Mouse (Mus musculus) frontal cortex, adult 2 months (tissue): Measurements from ENCODE around the gene BC035044. TPM values are rescaled to one million over a fixed set of nuclear protein-coding genes. Genes with fewer than 3 reads are reported as not detected.
A peak's percentile ranks its signal among the peaks of the same experiment; 100 is the strongest.
"Not testable (repeated sequence)": the region's sequence is repeated elsewhere in the genome, so short reads cannot be mapped to it uniquely, and the experiment has no call there.

ENCODE experiments used
- DNase-seq, 2 experiments: peaks; one replicate each; pipeline ENCODE4 v3.0.0; 2022; ENCODE audit warnings: low spot score in 1 of 2; ENCODE audit errors: extremely low spot score in 1 of 2
- polyA plus RNA-seq: library from polyadenylated mRNA; depleted of rRNA; stranded (reverse); fragments of >200 nt; gene quantifications from 2 replicates; pipeline ENCODE4 v1.2.3, GENCODE M21; 2012

BC035044 gene
- polyA plus RNA-seq, 1 experiment = 2.0 TPM

DNA sequence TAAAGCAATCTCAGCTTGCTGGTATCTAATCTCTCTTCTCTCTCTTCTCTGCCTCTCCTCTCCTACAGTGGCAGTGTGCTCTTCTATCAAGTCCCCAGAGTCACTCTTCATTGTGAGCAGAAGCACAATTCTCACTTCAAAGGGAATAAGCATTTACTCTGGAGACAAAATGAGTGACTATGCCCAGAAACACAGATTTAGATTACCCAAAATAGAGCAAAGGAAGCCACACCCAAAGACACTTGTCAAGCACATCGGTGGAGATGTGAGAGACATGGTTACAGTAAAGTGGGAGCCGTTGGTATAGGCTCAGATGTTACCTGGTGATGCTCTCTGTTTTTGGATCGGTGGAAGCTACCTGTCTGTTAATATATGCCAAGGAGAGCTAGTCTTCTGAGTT, 38.2 kb downstream of the BC035044 start:
- DNase-seq = no peak

GRCm38 (mm10) chr6:128851151-128851550, 39.8 kb downstream of the BC035044 start:
- DNase-seq = no peak

GRCm38 (mm10) chr6:128850671-128851070, 40.3 kb downstream of the BC035044 start:
- no peak for DNase-seq

- DNase-seq = peak in 1 of 2 experiments; percentile 60
Observed at GRCm38 (mm10) chr6:128849902-128850301, 41.0 kb downstream of the BC035044 start.

DNA sequence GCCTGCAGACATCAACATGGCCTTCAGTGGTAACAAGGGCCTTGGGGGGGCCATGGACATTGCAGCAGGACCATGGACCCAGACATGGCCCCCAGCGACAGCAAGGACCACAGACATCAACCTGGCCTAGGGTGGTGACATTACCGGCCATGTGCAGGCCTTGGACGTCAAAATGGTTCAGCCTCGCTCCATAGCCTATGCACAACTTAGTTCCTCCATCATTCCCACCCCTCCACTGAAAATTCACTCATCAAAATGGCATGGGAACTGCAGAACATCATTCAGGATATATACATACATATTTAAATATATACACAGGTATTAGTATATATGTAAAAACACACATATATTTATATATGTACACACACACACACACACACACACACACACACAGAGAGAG, 43.5 kb downstream of the BC035044 start:
- DNase-seq = no peak

DNA sequence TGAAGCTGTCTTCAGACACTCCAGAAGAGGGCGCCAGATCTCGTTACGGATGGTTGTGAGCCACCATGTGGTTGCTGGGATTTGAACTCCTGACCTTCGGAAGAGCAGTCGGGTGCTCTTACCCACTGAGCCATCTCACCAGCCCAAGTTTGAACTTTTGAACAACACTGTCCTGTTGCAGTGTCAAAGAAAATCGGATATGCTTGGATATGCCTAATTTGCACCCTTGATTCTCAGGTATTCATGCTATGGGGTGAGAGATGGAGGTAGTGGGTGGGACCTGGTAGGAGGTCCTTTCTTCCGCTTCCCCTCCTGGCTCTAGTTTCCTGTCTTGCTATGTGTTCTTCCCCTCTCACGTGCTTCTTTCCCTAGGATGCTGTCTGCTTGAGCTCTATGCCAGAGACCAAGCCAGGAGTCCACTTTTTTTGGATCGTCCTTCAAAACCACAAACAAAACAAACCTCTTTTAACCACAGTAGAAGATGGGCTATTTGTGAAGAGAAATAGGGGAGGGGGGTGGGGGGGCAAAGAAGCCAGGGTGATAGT, 44.9 kb downstream of the BC035044 start:
- DNase-seq = no peak

DNA sequence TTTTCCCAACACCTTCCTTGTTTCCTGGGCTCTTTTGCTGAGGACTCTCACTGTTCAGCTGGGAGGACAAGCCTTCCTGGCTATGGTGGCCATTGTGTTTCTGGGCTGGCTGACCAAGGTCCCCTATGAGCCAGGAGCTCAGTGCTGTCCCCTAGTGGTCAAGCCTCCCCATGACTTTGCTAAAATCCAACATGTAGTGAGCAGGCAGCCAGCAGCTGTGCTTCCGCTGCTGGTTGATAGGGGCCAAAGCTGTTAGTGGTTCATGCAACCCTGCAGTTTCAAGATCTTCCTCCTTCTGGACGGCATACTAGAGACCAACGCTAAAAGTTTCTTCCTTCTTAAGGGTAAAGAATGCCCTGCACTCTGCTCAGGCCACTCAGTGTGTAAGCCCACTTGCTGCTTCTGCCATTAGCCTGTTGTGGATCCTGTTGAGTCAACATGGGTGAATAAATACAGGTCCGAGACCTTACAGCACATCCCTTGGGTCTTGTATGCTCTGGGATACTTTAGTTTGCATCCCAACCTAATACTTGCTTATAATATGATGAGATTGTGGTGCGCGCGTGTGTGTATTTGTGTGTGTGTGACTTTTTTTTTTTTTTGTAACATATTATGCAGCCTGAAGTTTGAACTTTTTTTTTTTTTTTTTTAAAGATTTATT, 45.5 kb downstream of the BC035044 start:
- DNase-seq = peak; percentile 68 to 87

- DNase-seq = no peak
Observed at GRCm38 (mm10) chr6:128844586-128845080, 46.3 kb downstream of the BC035044 start.

- DNase-seq = peak in 1 of 2 experiments; percentile 53
Observed at GRCm38 (mm10) chr6:128844131-128844530, 46.8 kb downstream of the BC035044 start.

- no peak for DNase-seq
Observed at GRCm38 (mm10) chr6:128843479-128843992, 47.4 kb downstream of the BC035044 start.

DNA sequence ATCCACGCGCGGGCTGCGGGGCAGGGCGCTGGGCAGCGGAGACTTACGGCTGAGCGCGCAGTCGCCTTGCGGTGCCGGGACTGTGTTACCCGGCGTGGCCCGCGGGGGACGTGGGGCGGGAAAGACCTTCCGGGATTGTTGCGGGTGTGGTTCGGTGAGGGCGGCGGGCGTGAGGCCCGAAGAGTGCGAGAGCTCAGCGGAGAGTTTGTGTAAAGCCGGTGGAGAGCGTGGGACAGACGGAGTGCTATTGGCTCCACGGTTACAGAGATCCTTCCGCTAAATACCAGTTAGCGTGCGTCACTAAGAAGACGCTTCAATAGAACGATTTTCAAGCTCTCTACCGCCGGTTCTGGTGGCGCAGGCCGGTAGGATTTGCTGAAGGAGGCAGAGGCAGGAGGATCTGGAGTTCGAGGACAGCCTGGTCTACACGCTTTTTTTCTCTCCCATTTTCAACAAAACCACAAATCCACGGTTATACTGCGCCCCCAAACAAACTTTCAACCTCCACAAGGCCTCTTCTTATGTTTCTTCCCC, 47.9 kb downstream of the BC035044 start:
- DNase-seq = peak; percentile 89 to 98

DNA sequence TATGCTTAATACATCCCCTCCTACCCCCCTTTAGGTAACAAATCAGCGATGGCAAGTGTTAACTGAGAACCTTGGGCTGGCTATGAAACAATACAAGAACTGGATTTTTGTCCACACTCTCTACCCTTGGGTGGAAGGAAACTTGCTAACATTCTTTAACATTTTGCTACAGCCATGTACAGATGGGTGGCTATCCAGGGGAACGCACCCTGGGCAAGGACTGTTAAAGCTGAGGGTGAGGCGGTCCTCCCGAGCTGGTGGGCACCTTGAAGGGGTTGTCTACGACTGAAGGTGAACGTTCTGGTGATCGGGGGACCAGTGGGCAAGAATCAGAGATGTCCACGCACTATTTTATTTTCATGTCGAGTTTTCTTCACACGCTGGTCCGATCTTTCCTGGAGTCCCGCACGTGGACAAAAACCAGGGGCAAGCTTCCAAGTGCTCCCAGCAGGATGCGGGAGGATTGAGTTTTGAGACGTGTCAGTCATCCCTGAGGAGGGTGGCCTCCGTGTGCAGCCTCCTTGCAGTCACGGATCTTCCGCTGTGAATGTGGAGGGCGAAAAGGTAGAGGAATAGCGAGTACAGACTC, 48.5 kb downstream of the BC035044 start:
- DNase-seq = peak in 1 of 2 experiments; percentile 46

GRCm38 (mm10) chr6:128841327-128842089, 49.4 kb downstream of the BC035044 start:
- no peak for DNase-seq

- DNase-seq = not testable (repeated sequence)
Observed at GRCm38 (mm10) chr6:128840669-128841068, 50.3 kb downstream of the BC035044 start.

GRCm38 (mm10) chr6:128839921-128840320, 51.0 kb downstream of the BC035044 start:
- DNase-seq = no peak

GRCm38 (mm10) chr6:128839266-128839771, 51.6 kb downstream of the BC035044 start:
- peak; percentile 64 to 82 for DNase-seq

DNA sequence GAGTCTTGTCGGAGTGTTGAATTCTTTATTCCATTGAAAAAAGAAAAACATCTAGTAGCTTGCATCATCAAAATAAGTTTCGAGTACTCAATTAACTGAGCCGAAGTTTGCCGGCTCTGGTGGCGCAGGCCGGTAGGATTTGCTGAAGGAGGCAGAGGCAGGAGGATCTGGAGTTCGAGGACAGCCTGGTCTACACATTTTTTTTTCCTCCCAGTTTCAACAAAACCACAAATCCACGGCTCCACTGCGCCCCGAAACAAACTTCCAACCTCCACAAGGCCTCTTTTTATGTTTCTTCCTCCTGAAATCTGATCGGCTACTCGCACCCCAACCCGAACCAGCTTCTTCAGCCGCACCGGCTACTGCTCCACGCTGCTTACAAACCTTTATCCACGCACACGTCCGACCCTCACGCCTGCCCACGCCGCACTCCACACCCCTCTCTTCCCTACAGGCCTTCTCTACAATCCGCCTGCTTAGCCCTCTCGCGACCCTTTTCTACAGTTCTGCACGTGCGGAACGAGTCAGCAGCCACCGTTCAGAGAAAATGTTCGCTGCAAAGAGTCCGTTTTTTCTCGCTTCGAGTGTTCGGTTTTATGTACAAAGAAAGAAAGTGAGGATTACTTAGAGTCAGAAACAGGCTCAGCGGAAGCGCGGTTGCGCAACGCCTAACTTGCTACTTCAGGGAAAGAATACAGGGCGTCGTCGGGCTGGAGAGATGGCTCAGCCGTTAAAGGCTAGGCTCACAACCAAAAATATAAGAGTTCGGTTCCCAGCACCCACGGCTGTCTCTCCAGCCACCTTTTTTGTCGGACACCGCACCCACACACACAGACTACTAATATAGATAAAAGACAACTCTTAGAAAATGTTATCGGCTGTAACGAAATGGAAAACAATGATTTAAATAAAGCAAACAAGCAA, 52.3 kb downstream of the BC035044 start:
- peak; percentile 81 to 95 for DNase-seq

- peak in 1 of 2 experiments; percentile 8 for DNase-seq
Observed at GRCm38 (mm10) chr6:128837454-128838341, 53.2 kb downstream of the BC035044 start.
